Mouse (Mus musculus): ENCODE results near the gene Cerkl.

Cerkl gene

GRCm38 (mm10) chr2:79371326-79372153 is 85.0 kb downstream of the Cerkl start:
- DNase-seq, result no peak

DNA sequence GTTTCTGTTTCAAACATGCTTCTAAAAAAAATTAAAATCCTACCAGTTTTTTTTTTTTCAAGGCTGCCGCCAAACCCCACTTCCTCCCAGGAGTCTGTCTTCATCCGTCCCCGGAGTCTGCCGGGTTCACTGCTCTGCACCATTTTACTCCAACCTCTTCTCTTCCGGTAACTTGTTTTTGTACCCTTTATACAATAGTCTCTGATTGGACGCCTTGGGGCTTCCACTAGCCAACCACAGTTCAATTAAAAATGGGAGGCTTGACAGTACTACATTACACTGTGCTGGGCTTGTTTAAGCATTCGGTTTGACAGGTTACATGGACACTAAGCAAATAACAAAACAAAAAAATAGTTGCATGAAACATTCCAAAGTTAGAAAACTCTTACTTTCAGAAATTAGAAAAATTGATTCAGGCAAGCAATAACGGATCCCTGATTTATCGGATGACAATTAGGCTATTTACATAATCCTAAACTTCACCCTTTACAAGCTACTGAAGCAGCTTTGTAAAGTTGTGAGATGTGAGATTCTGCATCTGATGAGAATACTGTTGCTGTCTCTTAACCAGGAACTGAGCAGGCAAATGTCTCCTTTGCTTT is 85.8 kb downstream of the Cerkl start:
- peak in 1 of 2 experiments; percentile 38 for DNase-seq

- DNase-seq, result no peak
These were observed 86.7 kb downstream of the Cerkl start for GRCm38 (mm10) chr2:79369905-79370304.

- DNase-seq, result no peak
These were observed 87.5 kb downstream of the Cerkl start for GRCm38 (mm10) chr2:79369061-79369524.

GRCm38 (mm10) chr2:79368661-79369060 is 87.9 kb downstream of the Cerkl start:
- DNase-seq, result no peak

DNA sequence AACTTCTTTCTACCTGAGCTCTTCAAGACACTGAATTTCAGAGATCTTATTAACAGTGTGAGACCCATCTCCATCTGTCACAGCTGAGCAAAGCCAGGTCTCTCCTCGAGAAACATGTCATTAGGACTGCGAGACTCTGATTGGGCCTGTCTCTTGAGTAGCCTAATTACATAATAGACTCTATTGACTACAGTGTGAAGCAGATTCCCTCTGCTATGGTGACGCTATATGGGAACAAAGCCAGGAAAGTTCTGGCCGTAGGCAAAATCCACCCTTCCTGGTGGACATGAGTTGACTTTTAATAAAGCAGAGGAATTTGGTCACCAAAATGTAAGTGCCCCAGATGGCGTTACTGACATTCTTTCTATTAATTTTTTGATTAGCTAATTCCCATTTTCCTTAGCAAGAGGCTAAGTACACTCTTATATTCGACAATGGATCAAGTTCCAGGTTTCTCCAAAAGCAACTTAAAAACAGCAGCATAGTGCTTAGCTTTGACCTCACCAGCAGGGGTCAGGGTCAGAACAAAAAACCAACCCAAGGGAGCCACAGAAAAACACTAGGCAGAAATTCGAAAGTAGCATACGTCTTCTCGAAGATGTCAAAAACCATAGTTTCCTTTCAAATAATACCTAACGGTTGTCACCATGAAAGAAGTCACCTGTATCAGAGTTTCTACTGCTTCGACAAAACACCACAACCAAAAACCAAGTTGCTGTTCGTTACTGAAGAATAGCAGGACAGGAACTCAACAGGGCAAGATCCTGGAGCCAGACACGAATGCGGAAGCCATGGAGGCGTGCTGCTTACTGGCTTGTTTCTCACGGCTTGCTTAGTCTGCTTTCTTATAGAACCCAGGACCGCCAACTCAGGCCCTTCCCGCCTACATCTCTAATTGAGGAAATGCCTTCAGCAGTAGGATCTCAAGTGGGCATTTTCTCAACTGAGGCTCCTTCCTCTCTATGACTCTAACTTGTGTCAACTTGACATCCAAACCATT is 88.8 kb downstream of the Cerkl start:
- DNase-seq, result no peak

DNA sequence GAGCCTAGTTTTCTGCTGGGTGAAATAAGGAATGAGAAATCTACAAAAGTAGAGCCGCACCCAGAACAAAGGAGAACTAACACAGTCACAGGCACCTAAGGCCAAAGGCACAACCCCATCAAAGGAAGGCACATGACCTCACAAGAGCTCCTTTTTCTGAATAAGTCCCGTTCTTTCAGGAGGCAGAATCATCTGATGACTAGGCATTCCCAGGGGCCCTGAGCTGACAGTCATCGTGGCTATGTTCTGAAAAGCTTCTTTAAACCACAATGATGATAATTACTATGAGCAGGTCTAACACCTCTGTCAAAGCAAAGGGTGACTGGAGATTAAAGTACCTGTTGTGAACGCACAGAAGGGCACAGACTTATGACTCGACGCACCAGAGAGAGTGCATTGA is 92.7 kb downstream of the Cerkl start:
- DNase-seq, result no peak

DNA sequence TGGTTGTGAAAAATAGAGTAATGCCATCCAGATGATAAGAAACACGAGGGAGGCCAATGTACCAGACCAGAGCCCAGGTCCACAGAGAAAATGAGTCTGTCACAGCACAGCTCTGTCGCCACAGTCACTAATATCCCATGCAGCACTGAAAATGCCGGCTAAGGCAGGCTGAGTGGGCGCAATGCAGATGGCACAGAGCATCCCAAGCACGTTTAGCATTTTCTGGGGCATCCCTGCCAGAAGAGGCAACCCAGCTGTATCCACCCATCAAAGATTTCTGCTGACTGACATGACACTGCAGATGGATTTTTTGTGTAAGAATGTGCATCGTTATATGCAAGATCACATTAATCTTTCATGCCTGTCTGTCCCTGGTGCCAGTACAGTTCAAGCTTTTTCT is 94.6 kb downstream of the Cerkl start:
- no peak for DNase-seq

- DNase-seq, result no peak
These were observed 98.8 kb downstream of the Cerkl start for GRCm38 (mm10) chr2:79357835-79358234.

GRCm38 (mm10) chr2:79354773-79355172 is 101.8 kb downstream of the Cerkl start:
- DNase-seq, result no peak

DNA sequence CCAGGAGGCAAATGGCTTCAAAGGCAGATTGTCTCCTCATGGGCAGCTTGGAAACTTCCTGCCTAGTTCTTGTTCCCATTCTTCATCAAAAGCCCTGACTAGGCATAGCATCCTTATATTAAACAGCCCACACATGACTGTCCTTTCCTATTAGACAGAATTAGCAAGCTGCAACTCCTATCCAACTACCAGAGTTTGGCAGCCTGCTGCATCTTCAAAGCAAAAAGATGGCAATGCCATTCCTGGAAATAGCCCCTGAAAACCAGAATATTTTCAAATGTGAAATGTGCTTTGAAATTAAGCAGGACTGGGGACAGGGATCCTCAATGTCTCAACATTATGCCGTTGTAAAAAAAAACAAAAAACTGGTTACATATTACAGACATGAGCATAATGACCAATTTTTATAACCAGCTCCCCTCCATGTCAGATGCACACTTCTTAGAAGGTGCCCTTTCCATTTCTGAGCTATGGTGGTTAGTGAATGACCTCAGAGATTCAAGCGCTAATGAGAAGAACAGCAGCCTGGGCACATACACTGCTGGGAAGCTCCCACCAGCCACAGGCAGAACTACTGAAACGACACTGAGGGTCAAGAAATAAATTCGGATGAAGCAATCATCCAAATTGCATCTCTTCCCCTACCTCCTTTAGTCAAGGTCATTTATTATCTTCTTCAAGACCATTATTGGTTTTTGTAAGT is 104.3 kb downstream of the Cerkl start:
- DNase-seq, result no peak

DNA sequence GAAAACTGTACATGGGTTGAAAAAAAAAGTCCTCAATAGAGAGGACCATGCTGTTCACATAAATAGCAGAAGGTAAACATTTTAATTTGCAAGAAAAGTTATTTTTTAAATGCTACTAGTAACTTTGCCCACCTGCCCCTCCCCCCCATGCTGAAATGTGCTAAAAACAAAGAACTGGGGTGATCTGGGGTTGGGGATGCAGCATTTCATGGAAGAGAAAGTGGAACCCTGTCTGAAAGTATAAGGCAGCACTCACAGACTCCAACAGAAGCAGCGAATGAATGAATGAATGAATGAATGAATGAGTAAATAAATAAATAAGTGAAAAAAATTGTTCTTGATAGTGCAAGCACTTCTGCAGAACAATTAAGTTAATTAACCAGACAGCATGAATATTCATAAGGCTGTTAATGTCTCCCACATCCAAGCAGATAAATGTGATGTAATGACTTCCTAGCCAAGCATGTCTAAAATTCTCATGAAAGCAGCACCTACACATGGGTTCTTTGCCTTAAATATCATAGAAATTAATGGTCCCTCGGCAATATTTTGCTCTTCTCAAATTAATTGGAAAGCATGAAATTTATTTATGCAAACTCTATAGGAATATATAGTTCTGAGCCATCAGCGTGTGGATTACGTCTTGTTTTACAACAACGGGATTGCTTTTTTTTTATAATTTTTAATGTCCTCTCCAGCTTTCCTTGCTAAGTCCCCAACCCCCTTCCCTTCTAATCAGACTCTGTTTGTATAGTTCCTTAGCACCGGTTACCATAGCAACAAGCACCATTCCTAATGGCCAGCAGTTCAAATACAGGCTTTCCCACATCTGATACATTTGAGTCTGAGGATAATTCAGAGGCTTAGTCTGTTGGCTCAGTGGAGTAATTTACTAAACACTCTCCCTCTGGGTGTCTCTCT is 105.1 kb downstream of the Cerkl start:
- no peak for DNase-seq

- no peak for DNase-seq
These were observed 113.5 kb downstream of the Cerkl start for GRCm38 (mm10) chr2:79343115-79343514.

DNA sequence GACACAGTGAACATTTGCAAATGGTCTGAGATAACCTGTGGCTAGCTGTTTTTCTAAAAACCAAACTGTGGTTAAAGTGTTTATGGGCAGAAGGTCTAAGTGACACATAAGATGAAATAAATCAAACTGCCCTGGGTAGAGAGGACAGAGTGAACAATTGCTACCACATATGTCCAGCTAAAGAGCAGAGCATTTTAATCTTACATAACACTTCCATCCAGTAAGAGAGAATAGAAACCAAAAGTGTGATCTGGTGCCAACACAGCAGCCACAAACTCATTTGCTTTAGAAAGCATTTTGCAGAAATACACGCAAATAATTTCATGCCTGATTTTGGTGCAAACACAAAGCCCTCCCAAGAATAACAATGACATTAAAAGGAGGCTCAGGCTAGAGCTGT is 117.6 kb downstream of the Cerkl start:
- DNase-seq, result no peak

DNA sequence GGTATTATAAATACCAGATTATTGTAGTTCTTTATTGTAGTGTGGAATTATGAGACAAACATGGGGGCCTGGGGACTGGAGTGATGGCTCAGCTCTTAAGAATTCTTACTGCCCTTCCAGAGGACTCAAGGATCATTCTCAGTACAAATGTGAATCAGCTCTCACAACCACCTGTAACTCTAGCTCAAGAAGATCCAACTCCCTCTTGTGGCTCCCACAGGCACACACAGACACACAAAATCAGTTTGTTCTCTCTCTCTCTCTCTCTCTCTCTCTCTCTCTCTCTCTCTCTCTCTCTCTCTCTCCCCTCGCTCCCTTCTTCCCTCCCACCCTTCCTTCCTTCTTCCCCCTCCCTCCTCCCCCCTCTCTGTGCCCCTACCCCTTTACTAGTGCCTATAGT is 120.4 kb downstream of the Cerkl start:
- DNase-seq, result no peak

- DNase-seq, result no peak
These were observed 121.9 kb downstream of the Cerkl start for GRCm38 (mm10) chr2:79334661-79335060.

GRCm38 (mm10) chr2:79328079-79328478 is 128.5 kb downstream of the Cerkl start:
- no peak for DNase-seq

- DNase-seq, result no peak
These were observed 140.3 kb downstream of the Cerkl start for GRCm38 (mm10) chr2:79316182-79316880.

DNA sequence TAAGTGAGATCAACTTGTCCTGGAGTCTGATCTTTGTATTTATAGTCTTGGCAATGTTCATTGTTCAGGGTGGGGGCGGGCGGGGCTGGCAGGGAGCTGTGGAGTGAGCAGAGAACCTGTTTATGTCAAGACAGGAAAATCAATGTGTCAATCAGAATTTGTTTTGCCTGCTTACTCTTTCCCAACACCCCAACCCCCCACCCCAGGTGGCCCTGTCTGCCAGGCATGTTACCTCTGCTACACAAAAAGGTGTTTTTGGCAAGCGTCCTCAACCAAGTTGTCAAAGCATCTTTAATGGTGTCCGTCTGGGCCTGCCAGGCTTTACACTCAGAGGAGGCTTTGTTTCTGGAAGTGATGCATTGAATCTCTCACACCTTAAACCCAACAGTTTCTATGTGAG is 141.5 kb downstream of the Cerkl start:
- DNase-seq, result no peak

DNA sequence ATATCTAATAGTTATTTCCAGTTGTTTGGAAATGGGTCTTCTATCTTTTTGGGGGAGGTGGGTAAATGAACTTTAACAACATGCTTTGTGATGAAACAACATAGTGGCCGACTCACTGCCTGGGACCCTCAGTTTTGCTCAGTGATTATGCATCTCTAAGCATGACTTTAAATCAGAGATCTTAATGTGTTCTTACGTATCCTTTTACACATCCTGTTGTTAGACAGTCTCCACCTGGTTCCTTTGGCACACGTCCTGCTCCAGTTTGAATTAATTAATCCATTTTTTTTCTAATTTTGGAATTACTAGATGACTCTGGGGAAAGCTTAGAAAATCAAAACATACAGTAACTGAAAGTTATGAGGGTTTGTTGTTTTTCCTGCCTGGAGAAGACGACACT is 144.1 kb downstream of the Cerkl start:
- no peak for DNase-seq
